Mouse (Mus musculus): ENCODE measurements around the gene Gkap1. TPM values are rescaled to one million over a fixed set of nuclear protein-coding genes. Genes with fewer than 3 reads are reported as not detected.

Gkap1 gene
- polyA plus RNA-seq, 1 experiment from 2014 or later, result 14.8 TPM

GRCm38 (mm10) chr13:58292811-58293210, 17.3 kb upstream of the Gkap1 start:
- DNase-seq (ENCODE audit: low spot score) (no peak), ATAC-seq (ENCODE audit: low FRiP score, low TSS enrichment) (no peak)
- no peak for TF ChIP-seq CTCF (IDR thresholded peaks at IDR 0.05; ENCODE audit: low read depth)
- no peak for TF ChIP-seq EP300 (optimal IDR thresholded peaks at IDR 0.05)
- Histone ChIP-seq H3K27me3 (ENCODE audit: control insufficient read depth, insufficient read depth, low read length) (no peaks in the 10 kb centered on the region), H3K4me2 (replicated peaks; ENCODE audit: low read depth) (no peak overlapping the region), H3K27ac (replicated peaks) (no peak overlapping the region), H3K9ac (ENCODE audit: low read length) (no peak overlapping the region), H3K4me3 (ENCODE audit: low read depth, low read length) (no peak overlapping the region), H3K4me1 (replicated peaks; ENCODE audit: control insufficient read depth, insufficient read depth) (no peaks in the 10 kb centered on the region), H3K9me3 (ENCODE audit: control insufficient read depth, low read length) (no peaks in the 10 kb centered on the region), H3K36me3 (ENCODE audit: control insufficient read depth, insufficient read depth, low read length) (no peaks in the 10 kb centered on the region)
- WGBS, result 42% methylated on average over 5 of the region's 5 CpGs

GRCm38 (mm10) chr13:58289308-58289707, 13.8 kb upstream of the Gkap1 start:
- WGBS, result 83% methylated on average over 1 of the region's 1 CpGs
- ATAC-seq (ENCODE audit: low FRiP score, low TSS enrichment) (no peak), DNase-seq (ENCODE audit: low spot score) (no peak)
- Histone ChIP-seq H3K9ac (ENCODE audit: low read length) (no peak overlapping the region), H3K4me1 (replicated peaks; ENCODE audit: control insufficient read depth, insufficient read depth) (no peaks in the 10 kb centered on the region), H3K9me3 (ENCODE audit: control insufficient read depth, low read length) (no peaks in the 10 kb centered on the region), H3K27ac (replicated peaks) (no peak overlapping the region), H3K27me3 (ENCODE audit: control insufficient read depth, insufficient read depth, low read length) (no peaks in the 10 kb centered on the region), H3K36me3 (ENCODE audit: control insufficient read depth, insufficient read depth, low read length) (no peaks in the 10 kb centered on the region), H3K4me3 (ENCODE audit: low read depth, low read length) (no peak overlapping the region), H3K4me2 (replicated peaks; ENCODE audit: low read depth) (no peak overlapping the region)
- TF ChIP-seq EP300 (optimal IDR thresholded peaks at IDR 0.05) (no peak), CTCF (IDR thresholded peaks at IDR 0.05; ENCODE audit: low read depth) (peak; percentile 54)

- ATAC-seq (ENCODE audit: low FRiP score, low TSS enrichment), result peak; percentile 86
- no peak overlapping the region for H3K4me2 ChIP-seq (replicated peaks; ENCODE audit: low read depth)
- no peaks in the 10 kb centered on the region for H3K36me3 ChIP-seq (ENCODE audit: control insufficient read depth, insufficient read depth, low read length)
These were observed 12.3 kb upstream of the Gkap1 start for GRCm38 (mm10) chr13:58287822-58288221.

GRCm38 (mm10) chr13:58283466-58283865, 8.0 kb upstream of the Gkap1 start:
- Histone ChIP-seq H3K4me2 (replicated peaks; ENCODE audit: low read depth) (no peak overlapping the region), H3K27me3 (ENCODE audit: control insufficient read depth, insufficient read depth, low read length) (no peaks in the 10 kb centered on the region), H3K9ac (ENCODE audit: low read length) (no peak overlapping the region), H3K36me3 (ENCODE audit: control insufficient read depth, insufficient read depth, low read length) (no peaks in the 10 kb centered on the region), H3K27ac (replicated peaks) (no peak overlapping the region), H3K9me3 (ENCODE audit: control insufficient read depth, low read length) (no peaks in the 10 kb centered on the region), H3K4me1 (replicated peaks; ENCODE audit: control insufficient read depth, insufficient read depth) (no peaks in the 10 kb centered on the region), H3K4me3 (ENCODE audit: low read depth, low read length) (no peak overlapping the region)
- no peak for ATAC-seq (ENCODE audit: low FRiP score, low TSS enrichment)
- no peak for DNase-seq (ENCODE audit: low spot score)
- TF ChIP-seq EP300 (optimal IDR thresholded peaks at IDR 0.05) (no peak), CTCF (IDR thresholded peaks at IDR 0.05; ENCODE audit: low read depth) (no peak)
- WGBS, result 69% methylated on average over 4 of the region's 4 CpGs

More at GRCm38 (mm10) chr13:58287822-58288221, 12.3 kb upstream of the Gkap1 start:
- no peaks in the 10 kb centered on the region for H3K9me3 ChIP-seq (ENCODE audit: control insufficient read depth, low read length)
- no peak overlapping the region for H3K27ac ChIP-seq (replicated peaks)
- TF ChIP-seq EP300 (optimal IDR thresholded peaks at IDR 0.05) (no peak), CTCF (IDR thresholded peaks at IDR 0.05; ENCODE audit: low read depth) (peak; percentile 99)
- no peak overlapping the region for H3K9ac ChIP-seq (ENCODE audit: low read length)
- no peak overlapping the region for H3K4me3 ChIP-seq (ENCODE audit: low read depth, low read length)
- H3K4me1 ChIP-seq (replicated peaks; ENCODE audit: control insufficient read depth, insufficient read depth), result no peaks in the 10 kb centered on the region
- H3K27me3 ChIP-seq (ENCODE audit: control insufficient read depth, insufficient read depth, low read length), result no peaks in the 10 kb centered on the region
- 13% methylated on average over 13 of the region's 13 CpGs for WGBS
- peak; percentile 88 for DNase-seq (ENCODE audit: low spot score)

- Histone ChIP-seq H3K36me3 (ENCODE audit: control insufficient read depth, insufficient read depth, low read length) (no peaks in the 10 kb centered on the region), H3K4me1 (replicated peaks; ENCODE audit: control insufficient read depth, insufficient read depth) (no peaks in the 10 kb centered on the region), H3K4me3 (ENCODE audit: low read depth, low read length) (no peak overlapping the region), H3K4me2 (replicated peaks; ENCODE audit: low read depth) (no peak overlapping the region), H3K27me3 (ENCODE audit: control insufficient read depth, insufficient read depth, low read length) (no peaks in the 10 kb centered on the region), H3K9me3 (ENCODE audit: control insufficient read depth, low read length) (no peaks in the 10 kb centered on the region), H3K9ac (ENCODE audit: low read length) (no peak overlapping the region), H3K27ac (replicated peaks) (no peak overlapping the region)
- TF ChIP-seq EP300 (optimal IDR thresholded peaks at IDR 0.05) (no peak), CTCF (IDR thresholded peaks at IDR 0.05; ENCODE audit: low read depth) (no peak)
- WGBS, result 63% methylated on average over 4 of the region's 4 CpGs
- DNase-seq (ENCODE audit: low spot score) (no peak), ATAC-seq (ENCODE audit: low FRiP score, low TSS enrichment) (no peak)
These were observed 6.4 kb upstream of the Gkap1 start for GRCm38 (mm10) chr13:58281936-58282335.

GRCm38 (mm10) chr13:58280528-58280927, 5.0 kb upstream of the Gkap1 start:
- ATAC-seq (ENCODE audit: low FRiP score, low TSS enrichment), result no peak
- Histone ChIP-seq H3K36me3 (ENCODE audit: control insufficient read depth, insufficient read depth, low read length) (no peaks in the 10 kb centered on the region), H3K9me3 (ENCODE audit: control insufficient read depth, low read length) (no peaks in the 10 kb centered on the region), H3K4me2 (replicated peaks; ENCODE audit: low read depth) (no peak overlapping the region), H3K4me3 (ENCODE audit: low read depth, low read length) (no peak overlapping the region), H3K27me3 (ENCODE audit: control insufficient read depth, insufficient read depth, low read length) (no peaks in the 10 kb centered on the region), H3K9ac (ENCODE audit: low read length) (no peak overlapping the region), H3K4me1 (replicated peaks; ENCODE audit: control insufficient read depth, insufficient read depth) (no peaks in the 10 kb centered on the region), H3K27ac (replicated peaks) (no peak overlapping the region)
- no peak for TF ChIP-seq CTCF (IDR thresholded peaks at IDR 0.05; ENCODE audit: low read depth)
- no peak for TF ChIP-seq EP300 (optimal IDR thresholded peaks at IDR 0.05)
- no peak for DNase-seq (ENCODE audit: low spot score)
- 81% methylated on average over 3 of the region's 3 CpGs for WGBS
